Mouse (Mus musculus) midbrain, embryonic 16.5 days (tissue): ENCODE measurements around the gene Dysf. TPM values are rescaled to one million over a fixed set of nuclear protein-coding genes. Genes with fewer than 3 reads are reported as not detected.

ENCODE experiments used
- ATAC-seq: fragments of 200-750 bp; cut with Nextera tagmentation; 2 replicates; pipeline ENCODE4 v1.8.0; 2017; ENCODE audit warnings: moderate TSS enrichment
- H3K27ac ChIP-seq: fragments of 300-500 bp; sonication (generic); 2 replicates; pipeline ENCODE4 v1.5.1; 2014; ENCODE audit warnings: mild to moderate bottlenecking, low read length, mixed read lengths
- H3K27me3 ChIP-seq: fragments of 300-500 bp; sonication (generic); 2 replicates; pipeline ENCODE4 v1.6.1; 2014; ENCODE audit warnings: low read depth, low read length, mixed read lengths; ENCODE audit not compliant: control insufficient read depth, insufficient read depth
- H3K36me3 ChIP-seq: fragments of 300-500 bp; sonication (generic); 2 replicates; pipeline ENCODE4 v1.6.1; 2014; ENCODE audit warnings: mild to moderate bottlenecking, low read length, moderate library complexity, mixed read lengths; ENCODE audit not compliant: control insufficient read depth, insufficient read depth
- H3K4me1 ChIP-seq: fragments of 300-500 bp; sonication (generic); 2 replicates; pipeline ENCODE4 v1.6.1; 2014; ENCODE audit warnings: mild to moderate bottlenecking, low read length, mixed read lengths; ENCODE audit not compliant: control insufficient read depth, insufficient read depth
- H3K4me2 ChIP-seq: fragments of 300-500 bp; sonication (generic); 2 replicates; pipeline ENCODE4 v1.6.1; 2014; ENCODE audit warnings: mild to moderate bottlenecking, low read length, mixed read lengths
- H3K4me3 ChIP-seq: fragments of 300-500 bp; sonication (generic); 2 replicates; pipeline ENCODE4 v1.5.1; 2014; ENCODE audit warnings: low read depth, mild to moderate bottlenecking, low read length, moderate library complexity, mixed read lengths
- H3K9ac ChIP-seq: fragments of 300-500 bp; sonication (generic); 2 replicates; pipeline ENCODE4 v1.6.1; 2014; ENCODE audit warnings: low read depth, low read length, mixed read lengths
- H3K9me3 ChIP-seq: fragments of 300-500 bp; sonication (generic); replicated peaks from 2 replicates; pipeline ENCODE4 v1.6.1; 2014; ENCODE audit warnings: mild to moderate bottlenecking, low read length, mixed read lengths; ENCODE audit not compliant: control insufficient read depth, poor library complexity, severe bottlenecking
- WGBS: fragments of 180-500 bp; shearing (Covaris S2); extraction: QIAGEN DNeasy Blood & Tissue Kit; methylation state at CpG from one replicate; pipeline ENCODE4 v1.1.7; 2014; 5-methylcytosine and 5-hydroxymethylcytosine counted together
- polyA plus RNA-seq: library from polyadenylated mRNA; unstranded; fragments of >200 nt; fragmentation: Nextera tagmentation; extraction: Ambion mirVana; gene quantifications from 2 replicates; pipeline ENCODE4 v1.2.1, GENCODE M21; 2015

Gene Dysf
- polyA plus RNA-seq, 1 experiment from 2014 or later, result 2.3 TPM

DNA sequence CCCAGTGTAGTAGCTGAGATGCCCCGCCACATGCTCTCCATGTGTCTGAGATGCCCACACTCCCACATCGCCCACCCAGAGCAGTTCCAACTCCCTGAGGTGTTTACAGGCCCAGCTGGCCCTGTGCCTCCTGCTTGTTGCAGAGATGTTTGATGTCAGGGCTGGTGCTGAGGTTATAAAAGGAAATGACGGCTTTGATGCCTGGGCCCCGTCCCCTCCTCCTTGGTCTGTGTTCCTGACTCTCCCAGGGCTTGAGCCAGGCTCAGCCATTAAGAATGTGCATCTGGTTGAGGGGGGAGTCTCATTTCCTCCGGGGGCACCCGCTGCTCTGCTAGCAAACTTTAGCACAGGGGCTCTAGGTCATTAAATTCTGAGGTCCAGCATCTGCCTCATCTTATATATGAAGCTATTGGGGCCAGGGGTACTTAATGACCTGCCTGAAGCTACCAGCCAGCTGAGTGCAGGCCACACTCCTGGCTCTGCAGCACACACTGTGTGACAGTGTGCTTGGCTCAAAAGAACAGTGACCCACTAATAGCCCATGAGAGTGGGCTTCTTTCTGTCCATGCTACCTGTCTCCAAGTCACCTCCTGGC is 183.4 kb downstream of the Dysf start:
- Histone ChIP-seq H3K27me3 (no peaks in the 10 kb centered on the region), H3K9ac (no peak overlapping the region), H3K9me3 (no peaks in the 10 kb centered on the region), H3K36me3 (no peaks in the 10 kb centered on the region), H3K4me2 (no peak overlapping the region), H3K4me3 (no peak overlapping the region), H3K27ac (no peak overlapping the region), H3K4me1 (no peaks in the 10 kb centered on the region)
- ATAC-seq, result no peak
- 65% methylated on average over 6 of the region's 6 CpGs for WGBS

- Histone ChIP-seq H3K4me1 (peaks cover 2% of the 10 kb centered on the region; the same call in 1 of the 2 replicates), H3K9me3 (no peaks in the 10 kb centered on the region), H3K4me3 (no peak overlapping the region), H3K27ac (no peak overlapping the region), H3K4me2 (no peak overlapping the region), H3K9ac (no peak overlapping the region), H3K36me3 (no peaks in the 10 kb centered on the region), H3K27me3 (no peaks in the 10 kb centered on the region)
- 93% methylated on average over 5 of the region's 5 CpGs for WGBS
- ATAC-seq, result no peak
Measured at GRCm38 (mm10) chr6:84196511-84196910, 188.1 kb downstream of the Dysf start.

DNA sequence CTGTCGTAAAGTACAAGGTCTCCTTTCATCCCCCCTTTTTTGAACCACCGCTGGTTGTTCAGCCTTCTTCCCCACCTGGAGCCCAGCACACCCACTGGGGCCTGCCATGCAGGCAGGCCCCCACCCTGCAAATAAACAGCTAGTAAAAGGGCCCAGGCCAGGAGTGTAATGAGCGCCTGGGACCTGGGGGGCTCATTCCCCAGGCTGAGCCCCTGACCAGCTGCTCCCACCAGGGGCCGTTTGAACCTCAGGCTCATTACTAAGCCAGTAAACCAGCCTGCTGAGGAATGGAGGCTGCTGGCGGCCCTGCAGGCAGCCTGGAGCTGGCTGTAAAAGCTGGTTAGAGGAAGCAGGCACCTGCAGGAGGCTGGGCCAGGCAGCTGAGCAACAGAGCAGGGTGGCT is 189.4 kb downstream of the Dysf start:
- Histone ChIP-seq H3K4me1 (peaks cover 2% of the 10 kb centered on the region; the same call in 1 of the 2 replicates), H3K9ac (no peak overlapping the region), H3K4me2 (no peak overlapping the region), H3K27ac (no peak overlapping the region), H3K27me3 (no peaks in the 10 kb centered on the region), H3K36me3 (no peaks in the 10 kb centered on the region), H3K9me3 (no peaks in the 10 kb centered on the region), H3K4me3 (no peak overlapping the region)
- no peak for ATAC-seq
- WGBS, result 16% methylated on average over 5 of the region's 5 CpGs

DNA sequence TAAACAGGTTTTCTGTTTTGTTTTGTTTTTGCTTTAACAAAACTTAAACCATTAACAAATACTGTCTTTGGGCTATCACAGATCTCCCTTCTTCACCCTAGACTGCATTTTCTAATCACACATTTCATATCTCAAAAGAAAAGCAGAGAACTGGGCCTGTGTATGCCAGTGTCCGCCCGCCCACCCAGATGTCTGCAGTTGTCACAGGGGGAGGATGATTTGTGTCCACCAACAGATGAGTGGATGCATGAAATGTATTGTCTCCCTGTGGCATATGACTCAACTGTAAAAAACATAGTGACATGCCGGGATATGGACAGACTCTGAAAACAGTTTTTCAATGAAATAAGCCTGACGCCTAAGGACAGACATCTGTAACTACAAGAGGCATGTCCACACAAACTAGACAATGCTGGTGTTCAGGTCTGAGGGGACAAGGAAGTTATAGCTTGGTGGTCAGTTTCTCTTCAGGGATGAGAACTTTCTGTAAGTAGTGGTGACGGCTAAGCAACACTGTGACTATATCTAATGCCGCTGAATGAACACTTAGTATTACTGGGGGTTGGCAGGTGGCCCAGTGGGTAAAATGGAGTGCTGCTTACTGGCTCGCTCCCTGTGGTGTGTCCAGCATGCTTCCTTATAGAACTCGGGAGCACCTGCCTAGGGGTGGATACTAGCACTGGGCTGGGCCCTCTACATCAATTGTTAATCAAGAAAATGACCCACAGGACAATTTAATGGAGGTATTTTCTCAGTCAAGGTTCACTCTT is 193.5 kb downstream of the Dysf start:
- no peak for ATAC-seq
- Histone ChIP-seq H3K9me3 (no peaks in the 10 kb centered on the region; the same call in 1 of the 2 replicates), H3K9ac (no peak overlapping the region), H3K27me3 (no peaks in the 10 kb centered on the region), H3K4me2 (no peak overlapping the region), H3K36me3 (no peaks in the 10 kb centered on the region), H3K27ac (no peak overlapping the region), H3K4me1 (peaks cover 2% of the 10 kb centered on the region; the same call in 1 of the 2 replicates), H3K4me3 (no peak overlapping the region)
- 83% methylated on average over 8 of the region's 8 CpGs for WGBS

- Histone ChIP-seq H3K9me3 (no peaks in the 10 kb centered on the region; the same call in 1 of the 2 replicates), H3K27ac (no peak overlapping the region), H3K9ac (no peak overlapping the region), H3K4me1 (no peaks in the 10 kb centered on the region), H3K36me3 (no peaks in the 10 kb centered on the region), H3K27me3 (no peaks in the 10 kb centered on the region), H3K4me2 (no peak overlapping the region), H3K4me3 (no peak overlapping the region)
- no peak for ATAC-seq
- 91% methylated on average over 3 of the region's 3 CpGs for WGBS
Measured at GRCm38 (mm10) chr6:84205611-84206010, 197.2 kb downstream of the Dysf start.

- H3K9ac ChIP-seq, result no peak overlapping the region
- H3K27me3 ChIP-seq, result no peaks in the 10 kb centered on the region
- ATAC-seq, result no peak
- no peaks in the 10 kb centered on the region for H3K4me1 ChIP-seq
- H3K9me3 ChIP-seq, result no peaks in the 10 kb centered on the region; the same call in 1 of the 2 replicates
- H3K36me3 ChIP-seq, result no peaks in the 10 kb centered on the region
- H3K4me2 ChIP-seq, result no peak overlapping the region
- no peak overlapping the region for H3K27ac ChIP-seq
- no peak overlapping the region for H3K4me3 ChIP-seq
- 87% methylated on average over 4 of the region's 4 CpGs for WGBS
Measured at GRCm38 (mm10) chr6:84208589-84208988, 200.2 kb downstream of the Dysf start.

DNA sequence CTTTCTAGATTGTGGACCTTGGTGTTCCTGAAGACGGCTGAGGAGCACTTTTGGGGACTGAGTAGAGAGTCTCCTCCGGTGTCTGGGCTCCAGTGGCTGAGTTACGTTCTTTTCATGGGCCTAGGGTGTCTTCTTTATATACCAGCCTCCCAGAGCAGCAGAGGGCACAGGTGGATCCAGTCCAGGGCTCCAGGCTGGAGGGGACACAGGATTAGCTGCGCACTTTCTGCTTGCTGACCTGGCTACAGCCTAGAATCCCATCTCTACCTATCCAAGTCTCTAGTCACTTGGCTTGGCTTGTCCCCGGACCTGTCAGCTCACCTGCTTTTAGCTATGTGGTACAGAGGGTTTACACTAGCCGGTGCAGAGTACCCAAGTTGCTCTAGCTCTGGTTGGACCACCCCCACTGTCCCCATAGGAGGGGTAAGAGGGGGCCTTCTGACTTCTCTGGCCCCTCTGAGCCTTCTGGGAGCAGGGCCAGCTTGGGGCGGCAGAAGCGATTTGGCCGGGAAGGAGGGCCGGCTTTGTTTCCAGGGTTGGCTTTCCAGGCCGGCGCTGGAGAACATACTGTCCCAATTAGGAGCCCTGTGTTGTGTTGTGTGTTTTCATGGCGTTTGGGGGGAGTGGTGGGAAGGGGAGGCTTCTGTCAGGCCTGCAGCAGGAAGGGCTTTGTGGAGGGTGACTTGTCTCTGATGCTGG is 201.5 kb downstream of the Dysf start:
- 80% methylated on average over 13 of the region's 13 CpGs for WGBS
- no peak overlapping the region for H3K9ac ChIP-seq
- H3K4me2 ChIP-seq, result no peak overlapping the region
- no peaks in the 10 kb centered on the region; the same call in 1 of the 2 replicates for H3K9me3 ChIP-seq
- no peak overlapping the region for H3K27ac ChIP-seq
- no peaks in the 10 kb centered on the region for H3K36me3 ChIP-seq
- no peak for ATAC-seq
- H3K27me3 ChIP-seq, result no peaks in the 10 kb centered on the region
- no peak overlapping the region for H3K4me3 ChIP-seq
- H3K4me1 ChIP-seq, result no peaks in the 10 kb centered on the region

DNA sequence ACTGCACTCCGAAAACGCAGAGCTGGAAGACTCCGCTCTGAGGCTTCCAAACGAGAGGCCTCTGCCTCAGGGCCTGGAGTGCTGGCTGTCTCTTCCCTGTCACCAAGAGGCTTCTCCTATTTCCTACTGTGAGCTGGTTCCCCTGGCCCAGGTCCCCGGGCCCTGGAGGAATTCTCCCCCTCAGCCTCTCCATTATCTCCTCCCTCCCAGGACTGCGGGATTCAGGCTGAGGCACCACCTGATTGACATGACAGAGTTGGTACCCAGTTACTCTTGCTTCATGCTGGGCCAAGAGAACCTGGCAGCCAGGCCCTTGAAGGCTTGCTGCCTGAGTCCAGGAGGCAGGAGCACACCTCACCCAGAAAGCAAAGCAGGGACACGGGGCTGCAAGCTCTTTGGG is 203.1 kb downstream of the Dysf start:
- Histone ChIP-seq H3K4me3 (no peak overlapping the region), H3K27ac (no peak overlapping the region), H3K4me2 (no peak overlapping the region), H3K27me3 (no peaks in the 10 kb centered on the region), H3K36me3 (no peaks in the 10 kb centered on the region), H3K9me3 (no peaks in the 10 kb centered on the region; the same call in 1 of the 2 replicates), H3K4me1 (no peaks in the 10 kb centered on the region), H3K9ac (no peak overlapping the region)
- whole genome bisulfite sequencing, result 68% methylated on average over 7 of the region's 7 CpGs
- ATAC-seq, result no peak

- Histone ChIP-seq H3K36me3 (no peaks in the 10 kb centered on the region), H3K27me3 (no peaks in the 10 kb centered on the region), H3K4me3 (no peak overlapping the region), H3K9me3 (no peaks in the 10 kb centered on the region), H3K27ac (no peak overlapping the region), H3K4me2 (no peak overlapping the region), H3K9ac (no peak overlapping the region), H3K4me1 (no peaks in the 10 kb centered on the region)
- no peak for ATAC-seq
- 72% methylated on average over 3 of the region's 3 CpGs for WGBS
Measured at GRCm38 (mm10) chr6:84213101-84213500, 204.7 kb downstream of the Dysf start.
